Mouse (Mus musculus) E14TG2a.4 (cell line): ENCODE measurements around the gene Gm7714.
A peak's percentile ranks its signal among the peaks of the same experiment; 100 is the strongest.
"Not testable (repeated sequence)": the region's sequence is repeated elsewhere in the genome, so short reads cannot be mapped to it uniquely, and the experiment has no call there.

Experiments used
- CTCF ChIP-seq: conservative IDR thresholded peaks from 2 replicates; pipeline ENCODE4 v1.5.1; 2014; ENCODE audit warnings: low read length
- NANOG ChIP-seq: IDR thresholded peaks from 2 replicates; pipeline ENCODE4 v1.6.1; 2014; ENCODE audit warnings: borderline replicate concordance, low read length, mixed read lengths

DNA sequence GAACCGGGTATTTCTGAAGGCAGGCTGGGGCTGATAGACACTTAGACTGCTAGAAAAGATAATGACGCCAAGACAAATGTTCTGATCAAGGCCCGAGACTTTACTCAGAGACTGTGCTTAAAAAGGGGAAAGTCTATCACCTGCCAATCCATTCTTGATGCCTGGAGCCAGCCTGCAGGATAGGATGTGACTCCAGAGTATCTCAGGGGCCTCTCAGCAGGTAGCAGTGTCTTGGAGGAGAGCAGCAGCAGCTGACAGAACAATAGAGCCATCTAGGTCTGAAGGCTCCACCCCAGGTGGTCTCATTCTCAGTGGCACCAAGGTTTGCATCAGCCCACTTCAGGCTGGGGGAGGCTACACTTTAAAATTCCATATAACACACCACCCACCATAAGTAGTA lies 42.6 kb downstream of the Gm7714 start:
- not testable (repeated sequence) for TF ChIP-seq CTCF
- TF ChIP-seq NANOG = peak; percentile 72; the same call in 1 of the 2 replicates
